Mouse (Mus musculus) intestine, embryonic 14.5 days (tissue): ENCODE measurements at regions not wholly inside any gene's neighbourhood (a gene's known extent, or its start where the extent isn't known, plus 50 kb on each side); places are given as distances from the start of the nearest gene placed in this dataset.

ENCODE experiments used
- ATAC-seq: fragments of 200-750 bp; cut with Nextera tagmentation; replicated peaks from 2 replicates; pipeline ENCODE4 v1.8.0; 2017; ENCODE audit warnings: low read depth, moderate number of reproducible peaks, moderate TSS enrichment, moderate library complexity; ENCODE audit not compliant: low FRiP score, low TSS enrichment
- DNase-seq: peaks from one replicate; pipeline ENCODE4 v3.0.0-alpha.2; 2018; ENCODE audit warnings: low spot score
- H3K27ac ChIP-seq: fragments of 300-500 bp; sonication (generic); 2 replicates; pipeline ENCODE4 v1.5.1; 2014; ENCODE audit warnings: low read depth, mild to moderate bottlenecking, control low read depth
- H3K27me3 ChIP-seq: fragments of 300-500 bp; sonication (generic); replicated peaks from 2 replicates; pipeline ENCODE4 v1.6.1; 2014; ENCODE audit warnings: low read length, control low read depth; ENCODE audit not compliant: control insufficient read depth, insufficient read depth
- H3K36me3 ChIP-seq: fragments of 300-500 bp; sonication (generic); 2 replicates; pipeline ENCODE4 v1.6.1; 2014; ENCODE audit warnings: low read length, control low read depth; ENCODE audit not compliant: control insufficient read depth, insufficient read depth
- H3K4me1 ChIP-seq: fragments of 300-500 bp; sonication (generic); replicated peaks from 2 replicates; pipeline ENCODE4 v1.6.1; 2014; ENCODE audit warnings: low read length, control low read depth, mixed read lengths; ENCODE audit not compliant: control insufficient read depth, insufficient read depth
- H3K4me2 ChIP-seq: fragments of 300-500 bp; sonication (generic); 2 replicates; pipeline ENCODE4 v1.6.1; 2014; ENCODE audit warnings: low read length
- H3K4me3 ChIP-seq: fragments of 300-500 bp; sonication (generic); 2 replicates; pipeline ENCODE4 v1.5.1; 2014; ENCODE audit warnings: low read depth, low read length, control low read depth, mixed read lengths
- H3K9ac ChIP-seq: fragments of 300-500 bp; sonication (generic); 2 replicates; pipeline ENCODE4 v1.6.1; 2014; ENCODE audit warnings: mild to moderate bottlenecking, low read length
- H3K9me3 ChIP-seq: fragments of 300-500 bp; sonication (generic); 2 replicates; pipeline ENCODE4 v1.6.1; 2016; ENCODE audit warnings: low read length, control low read depth; ENCODE audit not compliant: control insufficient read depth
- WGBS: fragments of 180-500 bp; shearing (Covaris S2); extraction: QIAGEN DNeasy Blood & Tissue Kit; methylation state at CpG from one replicate; pipeline ENCODE4 v1.1.7; 2014; 5-methylcytosine and 5-hydroxymethylcytosine counted together

DNA sequence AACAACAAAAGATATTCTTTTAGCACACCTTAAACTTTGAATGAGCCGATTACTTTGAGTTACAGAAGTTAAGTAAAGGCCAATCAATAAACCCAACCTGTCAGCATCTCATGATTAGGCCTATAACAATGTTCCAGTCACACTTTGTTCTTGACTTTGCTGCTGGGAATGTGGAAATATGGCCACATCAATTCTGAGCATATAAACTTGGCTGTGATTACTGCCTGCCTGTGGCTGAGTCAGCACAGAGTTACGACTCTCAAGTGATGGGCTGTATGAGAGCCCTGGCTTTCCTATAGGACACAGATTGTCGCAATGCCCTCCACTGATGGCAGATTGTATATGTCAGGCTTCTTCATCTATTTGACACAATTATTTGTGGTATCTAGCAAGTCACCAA, 152.6 kb downstream of the Tm4sf1 start:
- Histone ChIP-seq H3K4me3 (no peak overlapping the region), H3K27me3 (no peaks in the 10 kb centered on the region)
- 83% methylated on average over 3 of the region's 3 CpGs for WGBS

DNA sequence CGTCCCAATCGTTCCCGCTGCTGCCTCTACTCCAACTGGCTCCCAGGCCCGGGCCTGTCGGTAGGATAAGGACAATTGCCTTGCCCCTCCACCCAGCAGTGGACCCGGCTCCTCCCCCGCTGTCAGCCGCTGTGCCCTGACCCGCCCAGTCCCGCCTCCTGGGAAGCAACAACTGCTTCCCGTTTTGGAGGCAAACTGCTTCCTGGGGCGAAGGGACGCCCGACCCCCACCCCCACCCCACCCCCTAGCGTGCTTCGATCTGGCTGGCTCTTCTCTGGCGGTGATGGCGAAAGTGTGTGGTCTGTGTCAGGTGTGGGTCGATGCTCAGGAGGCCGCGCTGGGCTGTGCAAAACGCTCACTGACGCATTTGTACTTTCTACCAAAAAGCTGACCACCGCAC, 164.9 kb downstream of the Tm4sf1 start:
- 13% methylated on average over 24 of the region's 24 CpGs for whole genome bisulfite sequencing
- ATAC-seq = peak; percentile 83
- H3K4me3 ChIP-seq = peak overlapping the region; percentile 29
- no peaks in the 10 kb centered on the region for H3K9me3 ChIP-seq
- peak; percentile 58 for DNase-seq
- no peaks in the 10 kb centered on the region for H3K4me1 ChIP-seq
- peak overlapping the region; percentile 47 for H3K4me2 ChIP-seq
- no peak overlapping the region for H3K9ac ChIP-seq
- no peaks in the 10 kb centered on the region for H3K36me3 ChIP-seq
- no peak overlapping the region for H3K27ac ChIP-seq
- H3K27me3 ChIP-seq = no peaks in the 10 kb centered on the region

More for the DNA sequence above, 152.6 kb downstream of the Tm4sf1 start:
- no peaks in the 10 kb centered on the region for H3K9me3 ChIP-seq
- H3K9ac ChIP-seq = no peak overlapping the region
- DNase-seq = no peak
- no peaks in the 10 kb centered on the region for H3K4me1 ChIP-seq
- no peaks in the 10 kb centered on the region for H3K36me3 ChIP-seq
- ATAC-seq = no peak
- H3K4me2 ChIP-seq = no peak overlapping the region
- H3K27ac ChIP-seq = no peak overlapping the region

DNA sequence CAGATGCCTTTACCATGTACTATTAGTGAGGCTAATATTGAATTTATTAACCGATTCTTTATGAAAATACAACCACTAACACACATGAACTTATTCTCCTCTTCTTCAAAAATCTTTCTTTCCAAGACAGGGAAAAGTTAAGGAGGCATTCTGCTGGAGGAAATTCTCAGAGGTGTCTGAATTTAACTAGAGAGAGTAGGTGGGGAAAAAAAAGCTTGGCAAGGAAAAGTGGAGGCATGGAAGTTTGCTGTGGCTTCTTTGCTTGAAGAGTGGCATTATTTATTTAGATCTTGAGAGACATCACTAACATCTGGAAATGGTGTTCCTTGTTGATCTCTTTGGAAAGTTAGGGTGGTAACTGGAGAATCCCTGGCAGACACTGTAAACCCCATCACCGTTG, 173.2 kb downstream of the Tm4sf1 start:
- 79% methylated on average over 2 of the region's 2 CpGs for WGBS
- Histone ChIP-seq H3K9ac (no peak overlapping the region), H3K4me1 (no peaks in the 10 kb centered on the region), H3K4me2 (no peak overlapping the region), H3K36me3 (no peaks in the 10 kb centered on the region), H3K9me3 (no peaks in the 10 kb centered on the region), H3K27ac (no peak overlapping the region), H3K27me3 (no peaks in the 10 kb centered on the region), H3K4me3 (no peak overlapping the region)
- no peak for ATAC-seq
- DNase-seq = no peak

- ATAC-seq = no peak
- Histone ChIP-seq H3K4me2 (no peak overlapping the region), H3K27ac (no peak overlapping the region), H3K4me3 (no peak overlapping the region), H3K9ac (no peak overlapping the region), H3K9me3 (no peaks in the 10 kb centered on the region), H3K27me3 (no peaks in the 10 kb centered on the region), H3K4me1 (no peaks in the 10 kb centered on the region), H3K36me3 (no peaks in the 10 kb centered on the region)
- WGBS = 73% methylated on average over 4 of the region's 4 CpGs
- DNase-seq = no peak
Observed at GRCm38 (mm10) chr3:57125792-57126485, 175.8 kb downstream of the Tm4sf1 start.

DNA sequence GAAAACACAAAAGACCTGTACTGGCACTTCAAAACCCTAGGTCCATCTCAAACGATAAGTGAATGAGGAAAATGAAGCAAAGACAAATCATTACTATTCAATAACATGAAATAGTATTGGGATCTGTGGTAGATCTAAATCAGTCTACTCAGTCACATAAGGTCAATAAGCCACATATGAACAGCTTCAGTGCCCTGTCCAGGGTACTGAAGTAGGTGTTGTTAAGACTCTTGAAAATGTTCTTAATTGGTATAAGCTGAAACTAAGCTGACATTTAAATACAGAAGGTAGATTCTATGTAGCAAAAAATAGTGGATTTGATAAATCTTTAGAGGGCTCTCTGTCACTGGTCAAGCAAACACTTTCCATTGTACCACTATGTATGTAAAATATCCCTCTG, 183.8 kb downstream of the Tm4sf1 start:
- H3K9me3 ChIP-seq = no peaks in the 10 kb centered on the region
- ATAC-seq (no peak), DNase-seq (no peak)
- H3K27me3 ChIP-seq = no peaks in the 10 kb centered on the region
- WGBS = 90% methylated on average over 1 of the region's 1 CpGs
- H3K4me1 ChIP-seq = no peaks in the 10 kb centered on the region
- H3K4me2 ChIP-seq = no peak overlapping the region
- H3K4me3 ChIP-seq = no peak overlapping the region
- no peaks in the 10 kb centered on the region for H3K36me3 ChIP-seq
- H3K27ac ChIP-seq = no peak overlapping the region
- H3K9ac ChIP-seq = no peak overlapping the region

DNA sequence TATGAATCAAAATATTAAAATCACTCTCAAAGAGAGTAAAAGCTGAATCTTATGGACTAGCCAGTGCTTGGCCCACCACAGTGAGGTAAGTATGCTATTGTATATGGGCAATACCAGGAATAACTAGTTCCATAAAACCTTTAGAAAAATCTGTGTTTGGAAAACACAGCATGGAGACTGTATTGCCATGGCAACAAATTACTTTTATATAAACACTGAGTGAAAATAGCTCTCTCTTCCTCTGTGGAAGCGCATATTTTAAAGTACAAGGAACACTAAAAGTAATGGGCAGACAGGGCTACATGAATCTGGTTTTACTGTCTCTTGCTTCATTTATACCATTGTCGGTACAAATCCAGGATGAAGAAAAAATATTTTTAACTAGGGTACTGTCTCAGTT, 199.5 kb downstream of the Tm4sf1 start:
- 41% methylated on average over 2 of the region's 2 CpGs for WGBS
- H3K9ac ChIP-seq = no peak overlapping the region
- H3K4me3 ChIP-seq = no peak overlapping the region
- no peaks in the 10 kb centered on the region for H3K27me3 ChIP-seq
- no peak overlapping the region for H3K4me2 ChIP-seq
- H3K9me3 ChIP-seq = no peaks in the 10 kb centered on the region
- no peak overlapping the region for H3K27ac ChIP-seq
- DNase-seq (no peak), ATAC-seq (no peak)
- no peaks in the 10 kb centered on the region for H3K36me3 ChIP-seq
- H3K4me1 ChIP-seq = no peaks in the 10 kb centered on the region

DNA sequence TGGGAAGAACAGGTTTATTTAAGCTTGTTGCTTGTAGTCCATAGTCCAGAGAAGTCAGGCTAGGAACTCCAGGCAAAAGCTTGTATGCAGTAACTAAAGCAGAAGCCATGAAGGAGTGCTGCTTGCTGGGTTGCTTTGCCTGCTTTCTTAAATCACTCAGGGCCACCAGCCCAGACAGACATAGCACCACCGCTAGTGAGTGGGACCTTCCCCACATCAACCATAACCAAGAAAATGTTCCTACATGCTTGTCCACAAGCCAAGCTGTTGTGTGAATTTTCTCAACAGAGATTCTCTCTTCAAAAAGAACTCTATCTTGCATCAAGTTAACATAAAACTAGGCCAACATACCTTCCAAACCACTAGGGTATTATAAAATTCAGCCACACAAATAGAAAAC, 201.3 kb downstream of the Tm4sf1 start:
- H3K36me3 ChIP-seq = no peaks in the 10 kb centered on the region
- H3K9me3 ChIP-seq = no peaks in the 10 kb centered on the region
- no peaks in the 10 kb centered on the region for H3K27me3 ChIP-seq
- H3K9ac ChIP-seq = no peak overlapping the region
- no peaks in the 10 kb centered on the region for H3K4me1 ChIP-seq
- DNase-seq = no peak
- H3K27ac ChIP-seq = no peak overlapping the region
- H3K4me3 ChIP-seq = no peak overlapping the region
- WGBS = 88% methylated on average over 1 of the region's 1 CpGs
- H3K4me2 ChIP-seq = no peak overlapping the region
- no peak for ATAC-seq

- no peak overlapping the region for H3K27ac ChIP-seq
- no peaks in the 10 kb centered on the region for H3K27me3 ChIP-seq
- no peak overlapping the region for H3K9ac ChIP-seq
- ATAC-seq (no peak), DNase-seq (no peak)
- H3K4me2 ChIP-seq = no peak overlapping the region
- 77% methylated on average over 3 of the region's 3 CpGs for WGBS
- no peak overlapping the region for H3K4me3 ChIP-seq
- no peaks in the 10 kb centered on the region for H3K36me3 ChIP-seq
- no peaks in the 10 kb centered on the region for H3K4me1 ChIP-seq
- H3K9me3 ChIP-seq = no peaks in the 10 kb centered on the region
Observed at GRCm38 (mm10) chr3:57094936-57095335, 206.9 kb downstream of the Tm4sf1 start.

GRCm38 (mm10) chr3:57093201-57093940, 208.4 kb downstream of the Tm4sf1 start:
- Histone ChIP-seq H3K9ac (no peak overlapping the region), H3K27ac (no peak overlapping the region), H3K4me1 (no peaks in the 10 kb centered on the region), H3K27me3 (no peaks in the 10 kb centered on the region), H3K4me3 (no peak overlapping the region), H3K36me3 (no peaks in the 10 kb centered on the region), H3K4me2 (no peak overlapping the region), H3K9me3 (no peaks in the 10 kb centered on the region)
- 91% methylated on average over 1 of the region's 1 CpGs for WGBS
- no peak for DNase-seq
- ATAC-seq = no peak
